Mouse (Mus musculus) liver, embryonic 14.5 days (tissue): Measurements from ENCODE around the gene Usb1. TPM values are rescaled to one million over a fixed set of nuclear protein-coding genes. Genes with fewer than 3 reads are reported as not detected.
A peak's percentile ranks its signal among the peaks of the same experiment; 100 is the strongest.

Experiments
- ATAC-seq: fragments of 200-750 bp; cut with Nextera tagmentation; 2 replicates; pipeline ENCODE4 v1.8.0; 2017; ENCODE audit warnings: moderate number of reproducible peaks, mild to moderate bottlenecking, moderate library complexity; ENCODE audit not compliant: insufficient read depth
- DNase-seq, 3 experiments: peaks; one replicate each; pipeline ENCODE4 v3.0.0-alpha.2; 2012 to 2013; ENCODE audit warnings: low read depth in 3 of 3, low spot score in 3 of 3
- H3K27ac ChIP-seq: fragments of 300-500 bp; sonication (generic); 2 replicates; pipeline ENCODE4 v1.5.1; 2014; ENCODE audit warnings: moderate library complexity, mild to moderate bottlenecking, control low read depth, inconsistent platforms
- H3K27me3 ChIP-seq: fragments of 300-500 bp; sonication (generic); 2 replicates; pipeline ENCODE4 v1.6.1; 2014; ENCODE audit warnings: mild to moderate bottlenecking, low read length, moderate library complexity; ENCODE audit not compliant: control insufficient read depth, insufficient read depth
- H3K36me3 ChIP-seq: fragments of 300-500 bp; sonication (generic); replicated peaks from 2 replicates; pipeline ENCODE4 v1.6.1; 2014; ENCODE audit warnings: low read depth; ENCODE audit not compliant: control insufficient read depth, insufficient read depth
- H3K4me1 ChIP-seq, 2 experiments: fragments of 200-500 bp in 1 of 2; fragments of 300-500 bp in 1 of 2; sonication (generic) in 1 of 2; replicated peaks; 2 replicates each; pipeline ENCODE4 v1.6.1; 2012 to 2014; ENCODE audit warnings: antibody characterized with exemption in 1 of 2, inconsistent platforms in 1 of 2, low read length in 1 of 2; ENCODE audit not compliant: control insufficient read depth in 2 of 2, insufficient read depth in 2 of 2
- H3K4me2 ChIP-seq: fragments of 300-500 bp; sonication (generic); 2 replicates; pipeline ENCODE4 v1.6.1; 2014; ENCODE audit warnings: low read depth, mild to moderate bottlenecking, control low read depth, moderate library complexity
- H3K4me3 ChIP-seq, 2 experiments: fragments of 200-500 bp in 1 of 2; fragments of 300-500 bp in 1 of 2; sonication (generic) in 1 of 2; 2 replicates each; pipeline ENCODE4 v1.5.1; 2012 to 2014; ENCODE audit warnings: low read depth in 2 of 2, low read length in 2 of 2, mild to moderate bottlenecking in 2 of 2, control low read depth in 1 of 2, inconsistent platforms in 1 of 2, moderate library complexity in 1 of 2; ENCODE audit not compliant: insufficient read depth in 1 of 2
- H3K9ac ChIP-seq: fragments of 300-500 bp; sonication (generic); replicated peaks from 2 replicates; pipeline ENCODE4 v1.6.1; 2014; ENCODE audit warnings: mild to moderate bottlenecking, control low read depth, moderate library complexity
- H3K9me3 ChIP-seq: fragments of 300-500 bp; sonication (generic); 2 replicates; pipeline ENCODE4 v1.6.1; 2016; ENCODE audit warnings: low read length, mixed read lengths; ENCODE audit not compliant: control insufficient read depth
- CTCF ChIP-seq: IDR thresholded peaks from 2 replicates; pipeline ENCODE4 v1.5.1; 2016; ENCODE audit warnings: antibody characterized with exemption, low read depth, control low read depth
- EP300 ChIP-seq: IDR thresholded peaks from 2 replicates; pipeline ENCODE4 v1.6.1; 2016; ENCODE audit warnings: antibody characterized with exemption, low read depth
- WGBS: fragments of 180-500 bp; shearing (Covaris S2); extraction: QIAGEN DNeasy Blood & Tissue Kit; methylation state at CpG from one replicate; pipeline ENCODE4 v1.1.7; 2014; ENCODE audit not compliant: insufficient replicate concordance; 5-methylcytosine and 5-hydroxymethylcytosine counted together
- polyA plus RNA-seq, 2 experiments: library from polyadenylated mRNA; depleted of rRNA in 1 of 2; stranded (reverse) in 1 of 2; unstranded in 1 of 2; fragments of >200 nt; fragmentation: Nextera tagmentation in 1 of 2; extraction: Ambion mirVana in 1 of 2; gene quantifications; 2 replicates each; pipeline versions ENCODE4 v1.2.1 to v1.2.3; 2012 to 2014

Gene Usb1
- polyA plus RNA-seq, 2 experiments: 8.7 to 9.3 TPM

GRCm38 (mm10) chr8:95352871-95353866 lies 21.1 kb downstream of the Usb1 start:
- WGBS: 6% methylated on average over 62 of the region's 62 CpGs
- TF ChIP-seq CTCF: no peak
- no peak for TF ChIP-seq EP300

GRCm38 (mm10) chr8:95354606-95355005 lies 22.5 kb downstream of the Usb1 start:
- Histone ChIP-seq H3K4me3 (no peak overlapping the region), H3K4me1 (peaks cover 2 to 10% of the 10 kb centered on the region in 2 experiments), H3K27ac (no peak overlapping the region), H3K9ac (no peak overlapping the region), H3K4me2 (no peak overlapping the region), H3K36me3 (no peaks in the 10 kb centered on the region), H3K9me3 (no peaks in the 10 kb centered on the region), H3K27me3 (peaks cover 38% of the 10 kb centered on the region)
- ATAC-seq (no peak), DNase-seq (no peak)
- TF ChIP-seq EP300: no peak
- TF ChIP-seq CTCF: no peak
- WGBS: 72% methylated on average over 2 of the region's 2 CpGs

More at GRCm38 (mm10) chr8:95352871-95353866, 21.1 kb downstream of the Usb1 start:
- Histone ChIP-seq H3K4me2 (peak overlapping the region; percentile 58), H3K9ac (no peak overlapping the region), H3K4me1 (no peaks in the 10 kb centered on the region), H3K36me3 (no peaks in the 10 kb centered on the region), H3K27ac (no peak overlapping the region), H3K9me3 (no peaks in the 10 kb centered on the region), H3K4me3 (peak overlapping the region; percentile 44 to 49), H3K27me3 (peaks cover 38% of the 10 kb centered on the region)
- ATAC-seq: peak; percentile 44
- no peak for DNase-seq

- no peak for TF ChIP-seq CTCF
- TF ChIP-seq EP300: no peak
- no peaks in the 10 kb centered on the region for H3K36me3 ChIP-seq
- H3K9ac ChIP-seq: no peak overlapping the region
- H3K27ac ChIP-seq: no peak overlapping the region
- H3K4me2 ChIP-seq: no peak overlapping the region
- DNase-seq (no peak), ATAC-seq (no peak)
- H3K9me3 ChIP-seq: no peaks in the 10 kb centered on the region
- H3K4me1 ChIP-seq: peaks cover 8 to 28% of the 10 kb centered on the region in 2 experiments
- no peak overlapping the region for H3K4me3 ChIP-seq
- WGBS: 45% methylated on average over 8 of the region's 8 CpGs
- peaks cover 8% of the 10 kb centered on the region for H3K27me3 ChIP-seq
Measured at GRCm38 (mm10) chr8:95358550-95359411, 26.7 kb downstream of the Usb1 start.

- Histone ChIP-seq H3K36me3 (no peaks in the 10 kb centered on the region), H3K9me3 (no peaks in the 10 kb centered on the region), H3K27me3 (no peaks in the 10 kb centered on the region; the same call in 1 of the 2 replicates), H3K27ac (no peak overlapping the region), H3K4me1 (peaks cover 8 to 28% of the 10 kb centered on the region in 2 experiments), H3K4me3 (no peak overlapping the region), H3K9ac (no peak overlapping the region), H3K4me2 (no peak overlapping the region; the same call in 1 of the 2 replicates)
- ATAC-seq: peak; percentile 84
- TF ChIP-seq CTCF (no peak), EP300 (peak; percentile 70)
- WGBS: 15% methylated on average over 7 of the region's 7 CpGs
- no peak for DNase-seq
Measured at GRCm38 (mm10) chr8:95360181-95361015, 28.3 kb downstream of the Usb1 start.
